Mouse (Mus musculus) heart, postnatal 0 days (tissue): Measurements from ENCODE around the gene Emx2.

Experiments
- CTCF ChIP-seq: IDR thresholded peaks from 2 replicates; pipeline ENCODE4 v1.5.1; 2016; ENCODE audit warnings: antibody characterized with exemption, control low read depth, low read depth
- EP300 ChIP-seq: IDR thresholded peaks from 2 replicates; pipeline ENCODE4 v1.6.1; 2016; ENCODE audit warnings: antibody characterized with exemption, low read depth

DNA sequence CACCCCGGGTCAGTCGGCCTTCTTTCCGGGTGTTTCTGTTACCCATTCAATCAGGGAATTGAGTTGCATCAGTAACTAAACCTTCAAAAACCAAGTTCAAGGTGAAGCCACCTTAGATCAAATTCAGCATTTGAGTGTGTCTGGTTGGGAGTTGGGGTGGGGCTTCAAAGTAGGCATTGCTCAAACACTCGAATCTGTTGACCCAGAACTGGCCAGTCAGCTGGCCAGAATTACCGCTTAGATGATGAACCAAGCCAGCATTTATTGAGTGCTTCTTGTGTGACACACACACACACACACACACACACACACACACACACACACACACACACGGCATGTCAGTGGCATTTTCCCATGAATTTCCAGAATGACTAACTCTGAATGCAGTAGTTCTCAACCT, 39.5 kb upstream of the Emx2 start:
- TF ChIP-seq EP300 (no peak), CTCF (no peak)
